Mouse (Mus musculus) brain, adult 10 weeks (tissue): Measurements from ENCODE around the gene Emsy. TPM values are rescaled to one million over a fixed set of nuclear protein-coding genes. Genes with fewer than 3 reads are reported as not detected.

Experiments used
- polyA plus RNA-seq: library from polyadenylated mRNA; stranded (reverse); fragments of 350-450 nt; fragmentation: Illumina TruSeq; extraction: RNeasy Lipid Tissue Mini Kit (QIAGEN cat#74804); gene quantifications from one replicate; pipeline ENCODE4 v1.2.3, GENCODE M21; 2015; ENCODE audit warnings: low read depth, low replicate concordance

Emsy gene
- 40.9 TPM for polyA plus RNA-seq

DNA sequence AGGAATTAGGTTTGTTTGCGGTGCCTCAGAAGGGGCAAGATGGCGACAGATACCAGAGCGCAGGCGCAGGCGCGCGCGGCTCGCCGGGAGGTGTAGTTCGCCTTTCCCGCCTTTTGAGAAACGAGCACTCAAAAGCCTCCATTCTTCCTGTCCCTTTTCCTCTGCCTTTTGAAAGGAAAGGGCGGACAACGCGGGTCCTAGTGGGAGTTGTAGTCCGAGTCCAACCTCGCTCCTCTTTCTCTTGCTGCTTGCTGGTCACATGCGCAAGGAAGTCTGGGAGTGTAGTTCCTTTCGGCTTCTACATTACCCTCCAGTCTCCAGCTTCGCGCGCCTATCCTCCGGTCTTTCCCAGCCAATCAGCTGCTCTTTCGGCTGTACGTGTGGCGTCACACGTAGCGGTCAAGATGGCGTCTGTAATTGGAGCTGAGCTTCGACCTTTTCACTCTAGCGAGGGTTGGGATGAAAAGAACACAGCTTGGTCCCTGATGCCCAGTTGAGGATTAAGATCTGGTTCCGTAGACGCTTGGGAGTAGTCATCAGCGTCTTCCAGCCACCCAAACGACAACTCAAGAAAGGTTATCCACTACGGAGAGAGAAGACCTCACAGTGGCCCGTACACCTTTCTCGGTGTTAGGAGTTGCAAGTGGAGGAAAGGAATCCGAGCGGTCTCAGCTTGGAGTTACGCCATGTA lies at the start of gene Emsy:
TSS of gene Emsy (minus strand) at position 253 of the 691 bp plus-strand sequence.

DNA sequence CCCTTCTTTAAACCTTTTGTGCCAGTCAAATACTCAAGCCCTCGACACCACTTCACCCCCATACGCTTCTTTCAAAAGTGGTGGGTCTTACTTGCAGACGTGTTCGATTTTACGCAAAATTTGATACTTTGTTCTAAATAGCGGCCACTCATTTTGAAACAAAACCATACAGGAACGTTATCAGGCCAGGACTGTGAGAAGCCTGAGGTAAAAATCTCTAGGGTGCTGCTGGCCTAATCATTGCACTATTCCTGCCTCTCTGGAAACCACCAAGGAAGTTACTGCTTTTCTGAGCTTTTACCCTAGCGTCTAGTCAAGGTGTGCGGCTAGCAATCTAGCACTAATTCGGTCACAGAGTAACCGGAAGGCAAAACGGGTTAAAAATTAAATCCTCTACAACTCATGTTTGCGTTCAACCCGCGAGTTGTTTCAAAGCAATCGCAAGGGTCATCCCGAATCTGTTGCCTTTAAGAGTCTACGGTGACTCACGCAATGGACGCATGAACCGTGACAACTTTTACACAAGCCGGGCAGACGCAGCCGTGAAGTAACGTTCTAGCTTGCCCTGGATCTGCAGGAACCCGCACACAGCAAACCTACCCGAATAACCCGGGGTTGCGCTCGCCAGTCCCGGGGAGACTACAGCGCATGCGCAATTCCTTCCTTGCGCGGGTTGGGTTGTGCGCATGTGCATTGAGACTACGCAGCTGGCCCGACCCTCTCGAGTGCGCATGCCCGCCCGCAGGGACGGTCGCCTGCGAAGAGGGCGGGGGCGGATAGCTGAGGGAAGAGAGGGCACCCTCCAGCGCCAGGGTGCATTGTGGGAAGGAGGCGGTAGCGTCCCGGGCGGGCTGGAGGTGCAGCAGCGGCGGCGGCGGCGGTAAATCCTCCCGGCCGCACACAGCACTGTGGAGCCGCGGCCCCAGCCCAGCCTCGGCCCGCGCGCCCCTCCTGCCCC lies 46.0 kb upstream of the Emsy start, which contains the start of gene Thap12:
TSS of gene Thap12 (plus strand) at position 821 of the 958 bp plus-strand sequence.

Other genes starting within 250 kb of the Emsy start
- gene Gucy2d, start 216.4 kb downstream of the Emsy start, polyA plus RNA-seq, result not detected
- 2.6 TPM for gene Lrrc32, start 167.5 kb downstream of the Emsy start, polyA plus RNA-seq
- gene Thap12, start 46.3 kb upstream of the Emsy start, polyA plus RNA-seq, result 69.8 TPM
- 0.45 TPM for gene Wnt11, start 178.3 kb upstream of the Emsy start, polyA plus RNA-seq